Mouse (Mus musculus) inflammation-experienced regulatory T-cells, adult 16 weeks (primary cell): Measurements from ENCODE around the gene Slc25a45. TPM values are rescaled to one million over a fixed set of nuclear protein-coding genes. Genes with fewer than 3 reads are reported as not detected.

Experiments
- polyA plus RNA-seq: library from polyadenylated mRNA; unstranded; fragments of 100-300 nt; shearing (Covaris generic); gene quantifications from one replicate; pipeline ENCODE4 v1.2.1, GENCODE M21; 2017

The Slc25a45 gene
- polyA plus RNA-seq, result 49.6 TPM

DNA sequence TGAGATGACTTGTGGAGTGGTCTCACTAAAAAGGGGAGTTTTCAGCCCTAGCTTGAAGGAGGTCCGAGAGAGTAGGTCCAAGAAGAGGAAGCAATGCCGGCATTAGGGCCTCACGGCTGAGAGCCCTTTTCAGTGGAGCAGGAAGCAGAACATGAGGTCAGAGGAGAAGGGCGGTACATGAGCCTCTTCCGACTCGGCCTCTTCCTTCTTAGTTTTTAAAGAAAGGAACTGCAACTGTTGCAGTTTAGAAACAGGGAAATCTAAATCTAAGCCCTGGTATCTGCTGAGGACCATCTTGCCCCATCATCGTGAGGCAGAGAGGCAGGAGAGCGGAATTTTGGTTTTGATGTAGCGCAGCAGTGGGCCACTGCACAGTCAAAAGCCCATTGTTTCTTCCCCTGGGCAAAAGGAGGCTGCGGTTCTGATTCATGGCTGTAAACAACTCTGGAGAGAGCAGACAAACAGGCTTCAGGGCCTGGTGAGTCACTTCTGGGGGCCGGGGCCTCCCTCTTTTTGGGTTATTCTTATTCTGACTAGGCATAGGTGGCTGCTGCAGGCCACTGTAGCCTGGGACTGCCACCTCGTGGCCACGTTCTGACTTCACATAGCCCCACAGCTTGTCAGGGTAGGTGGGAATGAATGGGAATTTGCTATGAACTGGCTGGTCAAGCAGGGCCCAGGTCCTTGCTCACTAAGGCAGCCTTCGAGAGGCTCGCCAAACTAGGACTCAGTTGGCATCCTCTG, at the start of gene Slc25a45:
TSS of gene Slc25a45 (plus strand) at position 191 of the 744 bp plus-strand sequence.

GRCm38 (mm10) chr19:5874969-5875480, 2.6 kb upstream of the Slc25a45 start, which contains the start of gene Frmd8:
TSS of gene Frmd8 (minus strand) at chr19:5875274.

DNA sequence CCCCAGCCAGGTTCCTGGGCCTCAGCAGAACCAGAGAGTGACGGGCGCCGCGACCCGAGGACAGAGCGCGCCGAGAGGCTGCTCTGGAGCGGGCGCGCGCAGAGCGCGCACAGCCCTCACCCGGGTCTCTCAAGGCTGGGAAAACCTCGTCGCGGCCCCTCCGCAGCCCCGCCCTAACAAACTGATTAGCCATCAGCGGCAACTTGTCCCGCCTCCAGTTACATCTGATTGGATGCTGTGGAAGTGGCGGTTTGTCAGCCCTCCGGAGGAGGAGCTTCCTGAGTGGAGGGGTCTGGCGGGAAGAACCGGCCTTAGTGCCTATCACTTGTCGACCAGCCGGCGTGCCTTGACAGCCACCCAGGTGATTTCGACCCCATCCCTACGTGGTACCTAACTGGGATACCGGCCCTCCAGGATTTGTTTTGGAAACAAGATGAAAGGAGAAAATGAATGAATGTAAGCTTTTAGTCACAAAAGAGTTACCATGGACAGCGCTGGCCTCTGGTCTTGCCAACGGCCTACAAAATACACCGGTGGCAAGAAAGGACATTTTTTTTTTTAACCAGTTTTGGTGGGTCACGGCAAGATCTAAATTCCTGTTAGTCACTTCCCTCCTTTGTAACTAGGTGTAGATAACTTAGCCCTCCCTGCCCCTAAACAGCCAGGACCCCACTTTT, 16.5 kb downstream of the Slc25a45 start, which contains the start of gene Tigd3:
TSS of gene Tigd3 (minus strand) at position 148 of the 677 bp plus-strand sequence.

DNA sequence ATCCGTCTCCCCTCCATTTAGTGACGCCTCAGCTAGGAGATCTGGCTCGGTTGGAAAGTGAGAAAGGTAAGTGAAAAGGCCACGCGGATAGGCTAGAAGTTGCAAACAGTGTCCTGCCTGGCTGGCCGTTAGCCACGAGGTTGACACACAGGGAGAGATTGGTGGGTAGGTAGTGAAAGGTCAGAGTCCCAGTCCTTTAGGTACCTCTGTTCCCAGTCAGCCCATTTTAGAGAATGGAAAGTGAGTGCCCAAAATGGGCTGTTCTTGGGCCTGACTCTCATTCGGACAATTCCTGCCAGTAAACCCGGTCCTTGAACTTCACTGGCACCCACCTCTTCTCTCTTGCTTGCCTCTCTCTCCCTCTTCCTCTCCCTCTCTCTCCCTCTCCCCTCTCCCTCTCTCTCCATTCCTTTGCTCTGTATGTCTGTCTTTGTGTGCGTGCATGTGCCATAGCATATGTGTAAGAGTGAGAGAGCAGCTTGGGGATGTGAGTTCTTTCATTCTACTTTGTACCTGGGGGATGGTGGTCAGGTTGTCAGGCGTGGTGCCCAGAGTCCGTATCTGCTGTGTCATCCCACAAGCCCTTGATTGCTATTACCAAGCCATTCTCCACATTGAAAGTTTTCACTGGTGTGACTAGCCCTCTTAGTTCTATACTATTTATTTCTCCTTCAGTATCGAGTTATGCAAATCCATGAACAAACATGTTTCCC, 35.6 kb downstream of the Slc25a45 start, which contains the start of gene Dpf2:
TSS of gene Dpf2 (minus strand) at position 4 of the 713 bp plus-strand sequence.

GRCm38 (mm10) chr19:5924713-5925093, 47.1 kb downstream of the Slc25a45 start, which contains the start of gene Cdc42ep2:
TSS of gene Cdc42ep2 (minus strand) at chr19:5924816.

Other genes with a start within 250 kb of the Slc25a45 start
- 178 TPM for gene Rela, start 240.3 kb upstream of the Slc25a45 start, polyA plus RNA-seq
- gene Sipa1, start 214.1 kb upstream of the Slc25a45 start, polyA plus RNA-seq, result 94.7 TPM
- gene Map3k11, start 189.1 kb upstream of the Slc25a45 start, polyA plus RNA-seq, result 28.2 TPM
- gene Pcnx3, start 188.9 kb upstream of the Slc25a45 start, polyA plus RNA-seq, result 72.0 TPM
- 2.1 TPM for gene Kcnk7, start 173.4 kb upstream of the Slc25a45 start, polyA plus RNA-seq
- 81.7 TPM for gene Ehbp1l1, start 151.5 kb upstream of the Slc25a45 start, polyA plus RNA-seq
- gene Fam89b, start 148.2 kb upstream of the Slc25a45 start, polyA plus RNA-seq, result 67.5 TPM
- gene Ltbp3, start 136.9 kb upstream of the Slc25a45 start, polyA plus RNA-seq, result 0.12 TPM
- 84.4 TPM for gene Scyl1, start 106.4 kb upstream of the Slc25a45 start, polyA plus RNA-seq
- 341 TPM for gene Frmd8, start 2.5 kb upstream of the Slc25a45 start, polyA plus RNA-seq
- 0.65 TPM for gene Tigd3, start 16.3 kb downstream of the Slc25a45 start, polyA plus RNA-seq
- 210 TPM for gene Dpf2, start 35.2 kb downstream of the Slc25a45 start, polyA plus RNA-seq
- 0.34 TPM for gene Cdc42ep2, start 47.0 kb downstream of the Slc25a45 start, polyA plus RNA-seq
- 56.4 TPM for gene Pola2, start 86.4 kb downstream of the Slc25a45 start, polyA plus RNA-seq
- not detected for gene Slc22a20, start 108.3 kb downstream of the Slc25a45 start, polyA plus RNA-seq
- 71.0 TPM for gene Capn1, start 138.1 kb downstream of the Slc25a45 start, polyA plus RNA-seq
- 63.0 TPM for gene Syvn1, start 168.8 kb downstream of the Slc25a45 start, polyA plus RNA-seq
- 56.0 TPM for gene Mrpl49, start 180.0 kb downstream of the Slc25a45 start, polyA plus RNA-seq
- 820 TPM for gene Fau, start 180.0 kb downstream of the Slc25a45 start, polyA plus RNA-seq
- gene Znhit2, start 183.4 kb downstream of the Slc25a45 start, polyA plus RNA-seq, result 10.9 TPM
- gene Tm7sf2, start 190.6 kb downstream of the Slc25a45 start, polyA plus RNA-seq, result 20.5 TPM
- 98.9 TPM for gene Vps51, start 199.4 kb downstream of the Slc25a45 start, polyA plus RNA-seq
- gene Tmem262, start 202.2 kb downstream of the Slc25a45 start, polyA plus RNA-seq, result not detected
- 0.73 TPM for gene Gm28374, start 204.4 kb downstream of the Slc25a45 start, polyA plus RNA-seq
- 53.7 TPM for gene Zfpl1, start 207.1 kb downstream of the Slc25a45 start, polyA plus RNA-seq
- 5.6 TPM for gene Cdca5, start 207.2 kb downstream of the Slc25a45 start, polyA plus RNA-seq
- not detected for gene AC131692.1, start 216.6 kb downstream of the Slc25a45 start, polyA plus RNA-seq
- gene Naaladl1, start 228.0 kb downstream of the Slc25a45 start, polyA plus RNA-seq, result not detected
- gene Sac3d1, start 240.8 kb downstream of the Slc25a45 start, polyA plus RNA-seq, result 2.7 TPM